Mouse (Mus musculus) left cerebral cortex, postnatal 10 days (tissue): Measurements from ENCODE around the gene Aatk. TPM values are rescaled to one million over a fixed set of nuclear protein-coding genes. Genes with fewer than 3 reads are reported as not detected.
A peak's percentile ranks its signal among the peaks of the same experiment; 100 is the strongest.

Experiments
- DNase-seq, 2 experiments: peaks; one replicate each; pipeline ENCODE4 v3.0.0; 2021 to 2022; ENCODE audit warnings: low spot score in 2 of 2, mixed read lengths in 1 of 2; ENCODE audit errors: extremely low spot score in 1 of 2
- intact Hi-C: fragments of 180-260 bp; cut with DNase I; formaldehyde crosslinking; loops from one replicate; pipeline ENCODE4 v1.15.1; 2025
- total RNA-seq, 2 experiments: library from RNA; stranded (reverse); gene quantifications; 2 replicates each; pipeline ENCODE4 v1.2.3; 2021

The Aatk gene
- total RNA-seq = 100 to 1,000 TPM; 136 to 153 TPM

- intact Hi-C loops = no loop called here
- DNase-seq = no peak
Measured at GRCm38 (mm10) chr11:120046553-120047191, at the start of gene Aatk. Gene Aatk, minus strand, starts transcription at chr11:120047167.

DNA sequence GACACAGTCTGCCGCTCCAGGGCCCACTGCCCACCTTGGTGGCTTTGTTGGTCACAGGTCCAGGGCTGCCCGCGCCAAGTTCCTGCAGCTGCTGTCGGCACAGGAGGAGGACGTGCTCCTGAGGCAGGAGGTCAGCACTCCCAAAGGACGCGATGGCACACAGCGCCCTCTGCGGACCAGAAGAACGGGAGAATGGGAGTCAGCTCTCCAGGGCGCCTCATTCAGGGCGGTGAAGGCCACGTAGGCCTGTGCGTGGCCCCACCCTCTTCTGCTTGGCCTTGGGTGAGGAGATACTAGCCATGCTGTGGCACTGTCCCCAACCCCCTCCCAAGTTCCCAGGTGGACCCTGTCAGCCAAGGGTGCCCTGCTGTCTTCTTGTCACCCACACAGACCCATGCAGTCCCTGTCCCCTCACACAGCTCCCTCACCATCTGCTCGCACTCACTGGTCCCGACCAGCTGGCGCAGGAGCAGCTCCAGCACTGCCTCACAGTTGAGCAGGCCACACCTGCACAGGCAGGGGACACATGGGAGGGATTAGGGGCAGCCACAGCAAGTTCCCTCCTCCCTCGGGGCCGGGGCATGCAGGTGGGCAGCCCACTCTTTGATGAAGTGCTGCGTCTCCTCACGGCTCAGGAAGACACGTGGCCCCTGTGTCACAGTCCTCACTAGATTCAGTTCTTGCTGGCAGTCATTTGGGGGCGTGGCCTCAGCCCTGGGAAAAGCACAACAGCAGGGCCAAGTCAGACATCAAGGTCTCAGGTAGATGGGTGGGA is 46.0 kb upstream of the Aatk start:
- intact Hi-C loops = no loop called here

GRCm38 (mm10) chr11:120090661-120091060 is 43.7 kb upstream of the Aatk start:
- intact Hi-C loops = no loop called here
- DNase-seq = no peak

More for the DNA sequence above, 46.0 kb upstream of the Aatk start:
- no peak for DNase-seq

- intact Hi-C loops = loop anchor here (5.0 kb wide), 1 partner anchor 74 kb away; no protein-coding TSS in a partner anchor
- peak; percentile 97 to 98 for DNase-seq
Measured at GRCm38 (mm10) chr11:120086702-120087152, 39.8 kb upstream of the Aatk start, which contains the start of gene Cep131. Gene Cep131, minus strand, starts transcription at chr11:120086827.

DNA sequence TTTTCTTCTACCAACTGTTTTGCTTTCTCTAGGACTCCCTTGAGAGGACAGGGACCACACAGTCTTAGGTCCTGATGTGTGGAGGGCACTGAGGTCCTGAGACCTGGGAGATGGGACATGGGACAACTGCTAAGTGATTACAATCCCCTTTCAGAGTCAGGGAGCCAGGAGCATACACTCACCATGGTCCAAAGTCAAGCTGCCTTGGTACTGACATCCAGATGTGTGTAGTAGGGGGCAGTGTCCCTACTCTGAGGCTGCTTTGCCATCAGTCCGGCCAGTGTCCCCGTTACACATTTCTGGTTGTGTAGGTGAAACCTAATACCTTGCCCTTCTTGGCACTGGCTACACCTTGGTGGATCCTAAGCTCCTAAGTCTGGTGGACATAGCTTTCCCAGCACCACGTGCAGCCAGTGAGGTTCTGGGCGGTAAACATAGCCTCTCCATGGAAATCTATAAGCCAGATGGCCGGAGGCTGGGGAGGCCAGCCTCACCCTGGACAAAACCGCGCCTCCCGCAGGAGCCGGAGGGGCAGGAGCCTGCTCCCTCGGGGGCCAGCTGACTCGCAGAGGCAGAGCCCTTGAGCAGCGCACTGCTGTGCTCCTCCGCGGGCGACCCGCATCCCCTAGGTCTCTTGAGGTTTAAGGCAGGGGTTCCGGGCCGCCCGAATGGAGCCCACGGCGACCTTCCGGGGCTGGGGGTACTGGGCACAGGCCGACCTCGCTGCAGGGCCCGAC is 39.1 kb upstream of the Aatk start:
- intact Hi-C loops = loop anchor here (5.0 kb wide), 1 partner anchor 74 kb away; no protein-coding TSS in a partner anchor
- DNase-seq = no peak

- DNase-seq = no peak
- intact Hi-C loops = no loop called here
Measured at GRCm38 (mm10) chr11:120080282-120080681, 33.3 kb upstream of the Aatk start.

- no peak for DNase-seq
- intact Hi-C loops = no loop called here
Measured at GRCm38 (mm10) chr11:120076191-120076590, 29.2 kb upstream of the Aatk start.

DNA sequence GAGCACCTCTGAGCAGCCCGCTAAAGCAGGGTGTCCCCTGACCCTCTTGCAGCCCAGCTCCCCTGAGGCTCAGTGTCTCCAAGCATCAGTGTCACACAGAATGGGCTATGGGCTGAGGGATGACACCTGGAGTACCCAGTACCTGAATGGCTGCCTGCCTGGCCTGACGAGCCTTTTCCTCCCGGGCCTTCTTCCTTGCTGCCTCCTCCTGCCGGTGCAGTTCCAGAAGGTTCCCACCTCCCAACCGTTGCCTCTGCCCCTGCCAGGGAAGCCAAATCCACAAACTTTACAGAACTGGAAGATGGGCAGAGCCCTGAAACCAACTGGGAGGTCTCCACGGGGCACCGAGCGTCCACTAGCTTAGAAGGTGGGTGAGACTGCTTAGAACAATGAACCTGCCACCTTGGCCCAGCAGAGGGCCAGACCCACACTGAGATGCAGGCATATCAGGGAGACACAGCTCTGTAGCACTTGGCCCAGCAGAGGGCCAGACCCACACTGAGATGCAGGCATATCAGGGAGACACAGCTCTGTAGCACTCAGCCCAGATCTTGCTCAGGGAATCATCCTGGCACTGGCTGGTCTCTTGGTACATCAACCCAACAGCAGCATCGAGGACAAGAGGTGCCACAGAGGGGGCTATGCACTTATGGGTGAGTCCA is 26.1 kb upstream of the Aatk start:
- no peak for DNase-seq
- intact Hi-C loops = no loop called here

DNA sequence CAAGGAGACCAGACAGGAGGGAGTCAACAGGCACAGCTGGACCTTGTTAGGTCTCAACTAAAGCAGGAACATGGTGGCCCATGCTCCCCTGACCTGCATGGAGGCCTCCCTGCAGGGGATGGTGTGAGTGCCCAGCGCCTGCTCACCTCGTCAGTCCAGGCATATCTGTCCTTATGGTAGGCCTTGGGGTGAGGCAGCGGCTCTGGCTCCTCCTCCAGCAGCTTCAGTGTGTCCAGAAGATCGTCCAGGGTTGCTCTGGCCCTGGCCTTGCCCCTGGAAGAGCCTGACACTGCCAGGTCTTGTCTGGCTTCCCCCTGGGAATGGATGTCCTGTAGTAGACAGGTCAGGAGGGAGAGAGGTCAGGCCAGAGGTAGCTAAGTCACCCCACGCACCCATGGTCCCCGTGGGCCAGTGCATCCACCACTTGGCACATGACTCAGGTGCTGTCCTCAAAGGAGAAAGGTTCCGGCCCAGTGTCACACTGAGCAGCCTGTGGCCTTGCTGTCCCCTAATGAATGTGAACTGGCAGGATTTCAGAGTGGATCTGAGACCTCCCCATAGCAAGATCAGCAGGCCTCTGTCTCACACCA is 24.9 kb upstream of the Aatk start:
- no peak for DNase-seq
- intact Hi-C loops = no loop called here

DNA sequence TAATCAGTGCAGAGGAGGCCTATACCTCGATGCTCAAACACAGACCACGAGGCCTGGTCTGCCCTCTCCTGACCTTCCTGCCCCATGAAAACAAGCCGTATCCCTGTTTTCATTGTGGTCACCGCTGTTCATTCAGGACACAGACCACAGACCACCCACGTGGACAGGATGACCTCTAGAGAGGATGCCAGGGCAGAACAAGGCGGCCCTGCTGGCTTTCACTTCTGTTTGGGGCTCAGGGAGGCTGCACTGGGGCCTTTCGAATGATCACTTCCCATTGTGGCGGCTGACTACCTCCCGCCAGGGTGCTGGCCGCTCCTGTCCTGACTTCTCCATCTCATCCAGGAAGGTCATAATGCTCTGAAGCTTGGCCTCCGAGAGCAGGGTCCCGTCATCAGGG is 24.1 kb upstream of the Aatk start:
- intact Hi-C loops = no loop called here

DNA sequence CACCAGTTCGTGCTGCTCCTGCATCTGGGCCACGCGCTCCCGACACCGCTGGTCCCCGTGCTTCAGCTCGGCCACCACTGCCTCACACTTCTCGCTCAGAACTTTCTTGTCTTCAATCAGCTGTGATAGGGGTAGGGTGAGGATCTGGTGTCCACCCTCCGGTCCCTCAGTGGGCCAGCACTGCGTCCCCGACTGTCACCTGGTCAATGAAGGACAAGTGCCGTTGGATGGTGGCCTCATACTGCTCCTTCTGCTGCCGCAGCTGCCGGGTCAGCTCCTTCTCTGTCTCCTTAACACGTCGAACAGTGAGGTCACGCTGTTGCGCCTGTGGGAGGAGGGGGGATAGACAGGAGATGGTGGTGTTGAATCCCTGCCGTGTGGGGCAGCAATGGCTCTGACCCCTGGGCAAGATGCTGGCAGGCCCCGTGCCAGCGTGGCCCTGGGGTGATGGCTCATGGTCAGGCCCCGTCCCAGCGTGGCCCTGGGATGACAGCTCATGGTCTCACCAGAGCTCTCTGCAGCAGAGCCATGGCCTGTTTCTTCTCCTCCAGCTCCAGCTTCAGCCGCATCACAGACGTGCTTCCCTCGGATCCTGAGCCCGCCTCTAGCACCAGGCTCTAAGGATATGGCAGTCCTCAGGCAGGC is 23.4 kb upstream of the Aatk start:
- no peak for DNase-seq
- intact Hi-C loops = no loop called here

More for the DNA sequence above, 24.1 kb upstream of the Aatk start:
- DNase-seq = no peak

GRCm38 (mm10) chr11:120069261-120069660 is 22.3 kb upstream of the Aatk start:
- intact Hi-C loops = no loop called here

DNA sequence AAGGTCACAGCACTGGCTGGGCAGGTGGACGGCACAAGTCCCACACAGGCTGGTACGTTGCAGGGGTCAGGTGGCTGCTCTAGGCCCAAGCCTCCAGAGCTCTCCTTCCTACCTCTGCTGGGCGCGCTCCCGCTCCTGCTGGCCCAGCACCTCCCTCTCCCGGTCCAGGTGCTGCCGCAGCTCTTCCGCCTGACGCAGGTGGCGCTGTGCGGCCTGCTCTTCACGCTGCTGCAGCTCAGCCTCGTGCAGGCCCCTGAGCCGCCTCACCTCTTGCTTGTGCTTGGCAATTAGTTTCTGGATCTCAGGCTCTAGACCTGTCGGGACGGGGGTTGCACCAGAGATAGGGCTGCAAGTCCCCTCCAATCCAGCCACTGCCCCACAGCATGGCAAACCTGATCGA is 20.9 kb upstream of the Aatk start:
- intact Hi-C loops = no loop called here

More at GRCm38 (mm10) chr11:120069261-120069660, 22.3 kb upstream of the Aatk start:
- DNase-seq = no peak

GRCm38 (mm10) chr11:120065291-120065690 is 18.3 kb upstream of the Aatk start:
- intact Hi-C loops = no loop called here
- peak in 1 of 2 experiments; percentile 83 for DNase-seq

More for the DNA sequence above, 20.9 kb upstream of the Aatk start:
- no peak for DNase-seq

- intact Hi-C loops = no loop called here
- no peak for DNase-seq
Measured at GRCm38 (mm10) chr11:120064668-120065040, 17.7 kb upstream of the Aatk start.

- intact Hi-C loops = no loop called here
- DNase-seq = no peak
Measured at GRCm38 (mm10) chr11:120064006-120064667, 17.2 kb upstream of the Aatk start.

DNA sequence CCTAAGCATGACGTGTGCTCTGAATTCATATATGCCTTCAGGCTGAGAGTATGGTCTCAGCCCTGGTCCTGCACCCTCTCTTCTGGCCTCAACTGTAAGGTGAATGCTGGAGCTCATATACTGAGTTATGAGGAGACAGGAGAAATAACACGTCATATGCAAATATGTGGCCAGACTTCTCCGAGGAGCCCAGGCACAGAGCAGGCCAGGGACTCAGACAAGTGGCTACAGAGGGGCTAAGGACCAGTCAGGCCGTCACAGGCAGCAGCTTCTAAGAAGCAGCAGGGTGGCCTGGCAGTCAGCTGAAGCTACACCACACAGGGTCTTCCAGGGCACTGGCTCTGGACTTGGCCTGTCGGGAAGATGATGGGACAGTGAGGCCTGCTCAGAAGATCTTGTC is 16.4 kb upstream of the Aatk start:
- intact Hi-C loops = no loop called here
- no peak for DNase-seq

DNA sequence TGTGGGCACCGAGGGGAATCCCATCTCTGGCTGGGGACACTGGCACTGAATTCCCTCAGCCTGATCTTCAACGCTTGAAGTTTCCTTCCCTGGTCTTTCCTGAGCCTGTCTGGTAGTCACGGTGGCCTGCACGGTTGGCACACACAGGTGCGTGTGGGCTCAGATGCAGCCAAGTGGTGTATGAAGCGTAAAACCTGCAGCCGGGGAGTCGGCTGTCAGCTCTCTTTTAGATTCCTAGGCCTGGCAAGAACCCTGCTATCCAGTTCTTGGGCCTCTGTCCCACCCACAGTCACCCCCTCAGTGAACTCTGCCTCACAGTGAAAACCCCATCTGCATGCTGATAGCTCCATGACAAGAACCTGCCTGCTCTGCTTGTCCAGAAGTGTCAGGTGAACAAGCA is 13.7 kb upstream of the Aatk start:
- intact Hi-C loops = no loop called here
- DNase-seq = no peak
